Mouse (Mus musculus) CH12.LX (cell line): ENCODE results near the gene Fbxl17.

Source experiments
- BHLHE40 ChIP-seq: IDR thresholded peaks from 2 replicates; pipeline ENCODE4 v1.6.1; 2011; ENCODE audit warnings: mild to moderate bottlenecking, low read depth, low read length, improper control_type of control experiment
- CHD2 ChIP-seq: IDR thresholded peaks from 2 replicates; pipeline ENCODE4 v1.6.1; 2011; ENCODE audit warnings: low read length, improper control_type of control experiment
- CTCF ChIP-seq, 2 experiments: IDR thresholded peaks in 1 of 2; conservative IDR thresholded peaks in 1 of 2; 2 replicates each; pipeline ENCODE4 v1.5.1; 2011 to 2012; ENCODE audit warnings: low read depth in 2 of 2, low read length in 2 of 2, improper control_type of control experiment in 1 of 2, inconsistent platforms in 1 of 2, mild to moderate bottlenecking in 1 of 2, moderate library complexity in 1 of 2
- GABPA ChIP-seq: IDR thresholded peaks from 2 replicates; pipeline ENCODE4 v1.6.1; 2012; ENCODE audit warnings: low read depth, low read length, improper control_type of control experiment, inconsistent platforms; ENCODE audit not compliant: insufficient replicate concordance
- HCFC1 ChIP-seq: IDR thresholded peaks from 2 replicates; pipeline ENCODE4 v1.6.1; 2012; ENCODE audit warnings: low read depth, mild to moderate bottlenecking, inconsistent platforms, low read length, improper control_type of control experiment
- JUND ChIP-seq: conservative IDR thresholded peaks from 2 replicates; pipeline ENCODE4 v1.6.1; 2011; ENCODE audit warnings: low read depth, low read length, improper control_type of control experiment
- MYC ChIP-seq: IDR thresholded peaks from 2 replicates; pipeline ENCODE4 v1.6.1; 2011; ENCODE audit warnings: low read depth, mild to moderate bottlenecking, improper control_type of control experiment, low read length
- POLR2A ChIP-seq: IDR thresholded peaks from 2 replicates; pipeline ENCODE4 v1.6.1; 2011; ENCODE audit warnings: low read depth, mild to moderate bottlenecking, improper control_type of control experiment, low read length
- RCOR1 ChIP-seq: conservative IDR thresholded peaks from 2 replicates; pipeline ENCODE4 v1.6.1; 2012; ENCODE audit warnings: low read depth, mild to moderate bottlenecking, inconsistent platforms, low read length, improper control_type of control experiment
- SIN3A ChIP-seq: IDR thresholded peaks from 2 replicates; pipeline ENCODE4 v1.6.1; 2012; ENCODE audit warnings: low read length, improper control_type of control experiment, inconsistent platforms
- UBTF ChIP-seq: IDR thresholded peaks from 2 replicates; pipeline ENCODE4 v1.6.1; 2012; ENCODE audit warnings: low read depth, mild to moderate bottlenecking, inconsistent platforms, low read length, improper control_type of control experiment, moderate library complexity
- USF1 ChIP-seq: IDR thresholded peaks from 2 replicates; pipeline ENCODE4 v1.6.1; 2014; ENCODE audit warnings: low read depth, mild to moderate bottlenecking, inconsistent platforms, low read length, improper control_type of control experiment

DNA sequence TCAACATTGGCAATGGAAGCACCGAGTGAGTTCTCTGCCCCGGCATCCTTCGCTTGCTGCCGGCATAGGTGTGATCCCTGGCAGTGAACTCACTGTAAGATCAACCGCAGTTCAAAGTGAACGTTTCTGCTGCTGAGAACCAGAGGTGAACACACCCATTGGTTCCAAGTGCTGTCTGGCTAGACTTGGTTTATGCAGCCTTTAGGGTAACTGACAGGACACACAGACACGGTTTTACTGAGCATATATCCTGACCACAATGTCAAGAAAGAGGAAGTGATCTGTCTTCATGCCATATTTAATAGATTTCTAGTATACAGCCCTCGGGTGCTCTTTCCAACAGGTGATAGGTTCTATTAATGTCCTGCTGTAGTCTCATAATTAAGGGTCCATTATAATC is 310.5 kb downstream of the Fbxl17 start:
- TF ChIP-seq CTCF (conservative IDR thresholded peaks at IDR 0.05 in 1 of 2, IDR thresholded peaks at IDR 0.05 in 1 of 2; ENCODE audit: low read depth in 2 of 2, low read length in 2 of 2) (no peak), POLR2A (no peak), USF1 (no peak), CHD2 (no peak), JUND (no peak), GABPA (no peak), HCFC1 (no peak), MYC (no peak), RCOR1 (no peak), BHLHE40 (no peak), SIN3A (no peak), UBTF (no peak)
